Mouse (Mus musculus): ENCODE measurements around the gene Ulk4. TPM values are rescaled to one million over a fixed set of nuclear protein-coding genes. Genes with fewer than 3 reads are reported as not detected.
A peak's percentile ranks its signal among the peaks of the same experiment; 100 is the strongest.

The Ulk4 gene
- polyA plus RNA-seq, 1 experiment from 2014 or later = 122 TPM

- TF ChIP-seq CTCF (IDR thresholded peaks at IDR 0.05) = no peak
- TF ChIP-seq EP300 (IDR thresholded peaks at IDR 0.05) = no peak
- no peak overlapping the region for H3K9ac ChIP-seq (replicated peaks; ENCODE audit: low read depth)
- H3K4me1 ChIP-seq (ENCODE audit: insufficient read depth, low read depth, low read length) = no peaks in the 10 kb centered on the region
- no peaks in the 10 kb centered on the region for H3K36me3 ChIP-seq (ENCODE audit: insufficient read depth, low read length)
- H3K27me3 ChIP-seq (replicated peaks; ENCODE audit: insufficient read depth, low read length) = no peaks in the 10 kb centered on the region
- 28% methylated on average over 4 of the region's 4 CpGs for WGBS
- no peak overlapping the region for H3K4me3 ChIP-seq (ENCODE audit: low read depth, low read length)
- peak; percentile 71 for DNase-seq (ENCODE audit: low spot score)
- H3K27ac ChIP-seq (ENCODE audit: low read length) = no peak overlapping the region
- ATAC-seq = peak; percentile 85
- H3K9me3 ChIP-seq (ENCODE audit: low read length) = no peaks in the 10 kb centered on the region
- no peak overlapping the region for H3K4me2 ChIP-seq (replicated peaks; ENCODE audit: low read depth, low read length)
Measured at GRCm38 (mm10) chr9:121271561-121271960, 5.4 kb downstream of the Ulk4 start.

GRCm38 (mm10) chr9:121271149-121271548 lies 5.8 kb downstream of the Ulk4 start:
- no peak for TF ChIP-seq CTCF (IDR thresholded peaks at IDR 0.05)
- TF ChIP-seq EP300 (IDR thresholded peaks at IDR 0.05) = no peak
- Histone ChIP-seq H3K4me3 (ENCODE audit: low read depth, low read length) (no peak overlapping the region), H3K9me3 (ENCODE audit: low read length) (no peaks in the 10 kb centered on the region), H3K4me1 (ENCODE audit: insufficient read depth, low read depth, low read length) (no peaks in the 10 kb centered on the region), H3K4me2 (replicated peaks; ENCODE audit: low read depth, low read length) (no peak overlapping the region), H3K27ac (ENCODE audit: low read length) (no peak overlapping the region), H3K9ac (replicated peaks; ENCODE audit: low read depth) (no peak overlapping the region), H3K27me3 (replicated peaks; ENCODE audit: insufficient read depth, low read length) (no peaks in the 10 kb centered on the region), H3K36me3 (ENCODE audit: insufficient read depth, low read length) (no peaks in the 10 kb centered on the region)
- DNase-seq (ENCODE audit: low spot score) (no peak), ATAC-seq (no peak)
- 50% methylated on average over 1 of the region's 1 CpGs for WGBS

- no peak; the same call in 1 of the 2 replicates for ATAC-seq
- Histone ChIP-seq H3K36me3 (ENCODE audit: insufficient read depth, low read length) (no peaks in the 10 kb centered on the region), H3K4me3 (ENCODE audit: low read depth, low read length) (no peak overlapping the region), H3K9ac (replicated peaks; ENCODE audit: low read depth) (no peak overlapping the region), H3K27ac (ENCODE audit: low read length) (no peak overlapping the region), H3K9me3 (ENCODE audit: low read length) (no peaks in the 10 kb centered on the region), H3K27me3 (replicated peaks; ENCODE audit: insufficient read depth, low read length) (no peaks in the 10 kb centered on the region), H3K4me2 (replicated peaks; ENCODE audit: low read depth, low read length) (no peak overlapping the region), H3K4me1 (ENCODE audit: insufficient read depth, low read depth, low read length) (no peaks in the 10 kb centered on the region)
- WGBS = 68% methylated on average over 10 of the region's 10 CpGs
- TF ChIP-seq EP300 (IDR thresholded peaks at IDR 0.05) (no peak), CTCF (IDR thresholded peaks at IDR 0.05) (no peak)
- DNase-seq (ENCODE audit: low spot score) = peak; percentile 25
Measured at GRCm38 (mm10) chr9:121265307-121265706, 11.7 kb downstream of the Ulk4 start.

GRCm38 (mm10) chr9:121257106-121257505 lies 19.9 kb downstream of the Ulk4 start:
- Histone ChIP-seq H3K27me3 (replicated peaks; ENCODE audit: insufficient read depth, low read length) (no peaks in the 10 kb centered on the region), H3K27ac (ENCODE audit: low read length) (no peak overlapping the region), H3K4me2 (replicated peaks; ENCODE audit: low read depth, low read length) (no peak overlapping the region), H3K9ac (replicated peaks; ENCODE audit: low read depth) (no peak overlapping the region), H3K36me3 (ENCODE audit: insufficient read depth, low read length) (no peaks in the 10 kb centered on the region), H3K4me1 (ENCODE audit: insufficient read depth, low read depth, low read length) (no peaks in the 10 kb centered on the region), H3K9me3 (ENCODE audit: low read length) (no peaks in the 10 kb centered on the region), H3K4me3 (ENCODE audit: low read depth, low read length) (no peak overlapping the region)
- DNase-seq (ENCODE audit: low spot score) = no peak
- ATAC-seq = no peak
- TF ChIP-seq CTCF (IDR thresholded peaks at IDR 0.05) (no peak), EP300 (IDR thresholded peaks at IDR 0.05) (no peak)
- WGBS = 80% methylated on average over 9 of the region's 9 CpGs

- no peaks in the 10 kb centered on the region for H3K9me3 ChIP-seq (ENCODE audit: low read length)
- H3K27me3 ChIP-seq (replicated peaks; ENCODE audit: insufficient read depth, low read length) = no peaks in the 10 kb centered on the region
- no peaks in the 10 kb centered on the region for H3K36me3 ChIP-seq (ENCODE audit: insufficient read depth, low read length)
- H3K9ac ChIP-seq (replicated peaks; ENCODE audit: low read depth) = no peak overlapping the region
- 91% methylated on average over 13 of the region's 13 CpGs for WGBS
- no peak overlapping the region for H3K4me2 ChIP-seq (replicated peaks; ENCODE audit: low read depth, low read length)
- H3K27ac ChIP-seq (ENCODE audit: low read length) = no peak overlapping the region
- ATAC-seq = no peak
- H3K4me1 ChIP-seq (ENCODE audit: insufficient read depth, low read depth, low read length) = no peaks in the 10 kb centered on the region
- TF ChIP-seq CTCF (IDR thresholded peaks at IDR 0.05) (no peak), EP300 (IDR thresholded peaks at IDR 0.05) (no peak)
- no peak overlapping the region for H3K4me3 ChIP-seq (ENCODE audit: low read depth, low read length)
- DNase-seq (ENCODE audit: low spot score) = no peak
Measured at GRCm38 (mm10) chr9:121254761-121255160, 22.2 kb downstream of the Ulk4 start.

GRCm38 (mm10) chr9:121253983-121254382 lies 23.0 kb downstream of the Ulk4 start:
- no peaks in the 10 kb centered on the region for H3K27me3 ChIP-seq (replicated peaks; ENCODE audit: insufficient read depth, low read length)
- H3K4me1 ChIP-seq (ENCODE audit: insufficient read depth, low read depth, low read length) = no peaks in the 10 kb centered on the region
- ATAC-seq = peak; percentile 44
- no peak for TF ChIP-seq EP300 (IDR thresholded peaks at IDR 0.05)
- TF ChIP-seq CTCF (IDR thresholded peaks at IDR 0.05) = no peak
- H3K9me3 ChIP-seq (ENCODE audit: low read length) = no peaks in the 10 kb centered on the region
- no peak overlapping the region for H3K9ac ChIP-seq (replicated peaks; ENCODE audit: low read depth)
- 80% methylated on average over 2 of the region's 2 CpGs for WGBS
- no peak overlapping the region for H3K4me3 ChIP-seq (ENCODE audit: low read depth, low read length)
- H3K4me2 ChIP-seq (replicated peaks; ENCODE audit: low read depth, low read length) = no peak overlapping the region
- DNase-seq (ENCODE audit: low spot score) = no peak
- no peaks in the 10 kb centered on the region for H3K36me3 ChIP-seq (ENCODE audit: insufficient read depth, low read length)
- H3K27ac ChIP-seq (ENCODE audit: low read length) = no peak overlapping the region

- no peaks in the 10 kb centered on the region for H3K36me3 ChIP-seq (ENCODE audit: insufficient read depth, low read length)
- H3K4me2 ChIP-seq (replicated peaks; ENCODE audit: low read depth, low read length) = no peak overlapping the region
- DNase-seq (ENCODE audit: low spot score) (no peak), ATAC-seq (no peak)
- H3K4me3 ChIP-seq (ENCODE audit: low read depth, low read length) = no peak overlapping the region
- no peak for TF ChIP-seq CTCF (IDR thresholded peaks at IDR 0.05)
- H3K27ac ChIP-seq (ENCODE audit: low read length) = no peak overlapping the region
- no peak overlapping the region for H3K9ac ChIP-seq (replicated peaks; ENCODE audit: low read depth)
- 91% methylated on average over 11 of the region's 11 CpGs for WGBS
- H3K9me3 ChIP-seq (ENCODE audit: low read length) = no peaks in the 10 kb centered on the region
- no peaks in the 10 kb centered on the region for H3K27me3 ChIP-seq (replicated peaks; ENCODE audit: insufficient read depth, low read length)
- H3K4me1 ChIP-seq (ENCODE audit: insufficient read depth, low read depth, low read length) = no peaks in the 10 kb centered on the region
Measured at GRCm38 (mm10) chr9:121250854-121251253, 26.1 kb downstream of the Ulk4 start.

Data from lung, postnatal 0 days (tissue).